Mouse (Mus musculus) heart, adult 2 months (tissue): ENCODE measurements around the gene Xpo4.

ENCODE experiments used
- CTCF ChIP-seq: fragments of 200-600 bp; IDR thresholded peaks from 2 replicates; pipeline ENCODE4 v1.8.1; 2022; ENCODE audit warnings: antibody characterized with exemption, mild to moderate bottlenecking, moderate library complexity
- POLR2A ChIP-seq: fragments of 200-500 bp; IDR thresholded peaks from 2 replicates; pipeline ENCODE4 v1.6.1; 2011; ENCODE audit warnings: mild to moderate bottlenecking, low read depth, low read length, control low read depth; ENCODE audit not compliant: insufficient read depth

DNA sequence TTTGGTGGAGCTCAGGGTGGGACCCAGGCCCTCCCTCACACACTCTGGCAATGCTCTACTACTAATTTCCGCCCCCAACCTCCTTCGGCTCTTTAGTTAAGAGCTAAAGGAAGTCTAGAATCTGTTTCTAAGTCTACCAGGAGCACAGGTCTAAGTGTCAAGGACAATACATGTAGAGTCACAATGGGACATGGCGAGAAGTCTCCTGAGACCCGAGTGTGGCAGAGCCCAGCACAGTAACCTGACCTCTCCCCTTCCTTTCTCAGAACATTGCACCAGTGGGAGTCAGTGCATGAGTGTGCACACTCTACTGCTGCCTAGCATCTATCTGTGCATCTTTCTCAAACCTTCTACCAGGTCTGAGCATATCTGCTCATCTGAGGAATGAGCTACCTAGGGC is 40.5 kb upstream of the Xpo4 start:
- no peak for TF ChIP-seq CTCF
- TF ChIP-seq POLR2A = no peak
